Mouse (Mus musculus): ENCODE results near the gene Runx1.

Gene Runx1

DNA sequence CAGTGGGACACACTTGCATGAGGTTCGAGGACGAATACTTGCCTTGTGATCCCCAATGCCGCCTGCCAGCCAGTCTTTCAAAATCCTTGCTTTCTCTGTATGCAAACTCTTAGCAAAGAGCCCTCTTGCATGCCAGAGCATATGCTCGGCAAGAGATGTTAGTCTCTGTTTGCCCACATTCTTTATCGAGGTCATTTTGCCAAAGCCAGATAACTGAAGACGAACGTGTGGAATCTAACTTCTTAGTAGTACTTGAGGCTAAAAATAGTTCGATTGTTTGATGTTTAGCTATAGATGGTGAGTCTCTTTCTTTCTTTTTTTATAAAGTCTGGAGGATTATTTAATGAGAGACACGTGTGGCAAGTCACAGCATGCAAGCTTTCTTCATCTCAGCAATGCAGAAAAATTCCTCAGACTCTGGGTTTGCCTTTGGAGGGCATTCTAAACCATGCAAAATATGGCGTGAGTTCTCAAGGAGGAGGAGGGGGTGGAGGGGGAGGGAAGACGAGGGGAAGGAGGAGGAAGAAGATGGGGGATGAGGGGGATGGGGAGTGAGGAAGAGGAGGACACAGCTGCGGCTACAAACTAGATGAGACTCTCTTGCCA, 81.7 kb downstream of the Runx1 start:
- DNase-seq (ENCODE audit: low spot score): no peak

DNA sequence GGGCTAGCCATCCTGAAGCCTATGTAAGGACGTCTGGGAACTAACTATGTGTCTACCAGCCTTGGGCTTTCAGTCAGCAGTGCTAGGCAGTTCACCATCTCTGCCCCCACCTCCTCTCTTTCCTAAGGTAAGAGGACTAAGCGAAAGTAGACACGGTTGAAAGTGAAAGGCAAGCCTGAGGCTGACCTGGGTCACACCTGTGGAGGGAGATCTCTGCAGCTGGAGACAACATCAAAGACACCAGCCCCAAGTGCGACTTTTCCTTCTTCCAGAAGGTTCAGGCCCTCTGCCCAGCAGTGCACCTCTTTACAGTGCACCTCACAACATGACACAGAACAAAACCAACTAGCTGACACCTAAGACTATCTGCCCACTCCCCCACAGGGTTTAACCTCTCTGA, 82.2 kb downstream of the Runx1 start:
- DNase-seq (ENCODE audit: low spot score): no peak

DNA sequence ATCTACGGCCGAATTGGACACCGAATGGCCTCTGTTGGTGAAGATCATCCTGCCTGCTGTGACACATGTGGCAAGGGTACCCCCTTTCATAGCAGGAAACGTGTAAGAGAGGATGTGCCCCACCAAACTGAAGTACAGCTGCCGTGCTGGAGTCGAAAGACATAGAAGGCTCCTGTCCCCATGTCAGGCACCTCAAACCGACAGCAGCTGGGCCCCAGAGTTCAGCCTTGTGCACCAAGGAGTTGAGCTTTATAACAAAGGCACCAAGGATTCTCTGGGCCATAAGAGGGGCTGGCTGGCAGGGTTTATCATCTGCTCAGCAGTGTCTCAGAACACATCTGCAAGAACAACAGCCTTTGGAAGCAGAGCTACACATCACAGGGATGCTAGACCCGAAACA, 84.6 kb downstream of the Runx1 start:
- DNase-seq (ENCODE audit: low spot score): no peak

DNA sequence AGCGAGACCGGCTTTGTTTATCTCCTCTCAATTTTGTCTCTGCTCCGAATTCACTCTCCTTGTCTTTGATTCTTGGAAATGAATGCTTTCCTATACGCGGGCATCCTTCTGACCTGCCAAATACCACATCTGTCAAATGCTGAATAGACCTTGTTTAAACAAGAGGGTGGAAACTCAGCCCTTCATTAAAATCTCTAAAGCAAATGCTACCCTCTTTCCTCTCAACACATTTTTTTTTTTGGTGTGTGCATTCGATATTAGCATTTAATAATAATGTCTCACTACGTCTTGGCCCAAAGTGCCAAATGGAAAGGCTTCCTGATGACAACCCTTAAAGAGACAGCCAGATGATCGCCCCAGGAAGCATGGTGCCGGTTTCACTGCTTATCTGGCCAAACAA, 85.4 kb downstream of the Runx1 start:
- DNase-seq (ENCODE audit: low spot score): no peak

DNA sequence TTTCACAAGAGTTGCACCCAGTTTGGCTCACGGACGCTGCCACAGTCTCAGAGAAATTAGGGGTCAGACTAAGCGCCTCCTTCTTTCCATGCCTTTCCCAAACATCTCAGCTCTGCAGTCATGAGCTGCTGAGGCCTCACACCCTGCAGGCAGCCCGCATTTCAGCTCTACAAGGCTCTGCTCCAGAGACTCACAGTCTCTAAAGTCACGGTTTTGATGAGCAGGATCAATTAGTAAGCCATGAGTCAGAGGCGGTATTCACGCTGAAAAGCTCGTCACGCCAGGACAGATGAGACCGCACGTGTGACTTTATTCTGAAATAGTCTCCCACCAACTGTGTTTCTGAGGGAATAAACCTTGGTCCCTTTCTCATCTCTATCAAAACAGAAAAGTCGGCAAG, 86.0 kb downstream of the Runx1 start:
- no peak for DNase-seq (ENCODE audit: low spot score)

DNA sequence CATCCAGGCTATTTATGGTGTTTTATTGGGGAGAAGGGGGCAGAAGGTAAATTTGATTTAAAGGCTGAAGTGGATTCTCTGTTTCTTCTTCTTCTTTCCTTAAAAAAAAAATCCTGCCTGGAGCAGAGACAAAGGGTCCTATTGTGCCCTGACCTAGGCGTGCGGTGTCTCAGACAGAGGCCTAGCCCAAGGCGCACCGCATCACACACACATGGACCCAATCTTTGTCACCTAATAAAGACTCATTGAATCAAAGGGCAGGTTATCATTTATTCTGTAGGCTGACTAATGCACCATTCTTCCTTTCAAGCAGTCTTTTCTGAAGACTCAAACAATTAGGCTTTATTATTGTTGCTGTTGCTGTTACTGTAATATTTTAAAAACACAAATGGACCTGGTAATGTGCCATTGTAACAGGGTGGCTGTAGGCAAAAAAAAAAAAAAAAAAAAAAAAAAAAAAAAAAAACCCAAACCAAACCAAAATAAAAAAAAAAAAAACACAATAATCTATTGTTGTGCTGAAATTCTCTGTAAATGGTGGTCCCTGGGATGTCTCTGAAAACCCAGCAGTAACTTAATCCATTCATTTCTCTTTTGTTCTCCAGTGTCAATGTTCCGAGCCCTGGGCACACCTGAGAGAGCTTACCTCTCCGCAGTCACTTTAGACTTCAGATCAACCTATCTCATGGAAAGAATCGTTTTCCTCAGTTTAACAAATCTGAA, 86.7 kb downstream of the Runx1 start:
- no peak for DNase-seq (ENCODE audit: low spot score)

DNA sequence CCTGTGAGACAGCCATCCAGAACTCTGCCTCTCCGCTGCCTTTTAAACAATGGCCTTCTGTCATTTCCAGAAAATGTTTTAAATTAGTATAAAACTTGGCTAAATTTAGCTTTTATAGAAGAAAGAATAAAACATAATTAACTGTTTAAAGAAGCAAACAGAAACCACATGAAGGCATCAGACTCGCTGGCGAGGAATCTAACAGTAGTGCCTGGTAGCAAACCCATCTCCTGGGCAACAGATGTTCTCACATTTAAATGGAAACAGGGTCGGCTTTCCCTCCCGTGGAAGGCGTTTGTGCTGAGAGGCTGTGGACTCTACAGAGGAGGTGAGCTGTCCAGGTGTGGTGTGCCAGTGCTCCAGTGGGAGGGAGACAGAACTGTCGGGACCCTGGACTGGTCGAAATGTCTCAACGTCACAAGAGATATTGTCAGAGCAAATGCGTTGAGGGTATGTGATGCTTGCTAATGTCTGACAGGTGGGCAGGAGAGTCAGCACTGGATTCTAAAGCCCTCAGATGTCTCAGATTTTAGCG, 87.4 kb downstream of the Runx1 start:
- no peak for DNase-seq (ENCODE audit: low spot score)

DNA sequence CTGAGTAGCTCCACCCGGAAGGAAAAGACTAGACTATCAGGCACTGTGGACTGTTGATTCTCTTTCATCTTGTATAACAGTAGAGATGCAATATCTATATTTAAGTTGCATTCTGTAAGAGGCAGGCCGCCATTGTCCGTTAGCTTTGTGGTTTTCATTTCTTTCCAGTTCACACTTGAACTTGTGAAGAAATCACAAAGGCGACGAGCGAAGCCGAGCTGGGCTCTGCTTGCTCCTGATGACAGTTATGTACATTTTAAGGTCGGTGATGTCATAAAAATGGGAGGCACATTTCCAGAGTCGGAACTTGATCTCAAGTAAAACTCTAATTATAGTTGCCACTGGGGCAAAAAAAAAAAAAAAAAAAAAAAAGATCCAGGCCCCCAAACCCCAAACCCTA, 99.1 kb downstream of the Runx1 start:
- no peak for DNase-seq (ENCODE audit: low spot score)

DNA sequence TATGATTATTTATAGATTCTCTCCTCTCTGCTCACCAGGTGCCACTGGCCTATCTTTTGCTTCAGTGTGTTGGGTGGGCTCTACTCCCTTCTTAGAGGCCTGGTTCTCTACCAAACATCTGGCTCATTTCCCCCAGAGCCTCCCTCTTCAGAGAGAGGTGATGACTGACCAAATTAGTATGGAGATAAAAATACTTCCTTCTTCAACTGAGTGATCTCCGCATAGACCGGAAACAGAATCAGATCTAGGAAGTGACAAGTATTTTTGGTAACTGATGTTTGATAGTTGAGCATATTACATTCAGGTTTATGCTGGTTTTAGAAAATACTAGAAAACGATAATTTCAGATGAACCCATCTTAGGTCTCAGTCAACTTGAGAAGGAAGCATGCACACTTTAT, 101.4 kb downstream of the Runx1 start:
- DNase-seq (ENCODE audit: low spot score): no peak

DNA sequence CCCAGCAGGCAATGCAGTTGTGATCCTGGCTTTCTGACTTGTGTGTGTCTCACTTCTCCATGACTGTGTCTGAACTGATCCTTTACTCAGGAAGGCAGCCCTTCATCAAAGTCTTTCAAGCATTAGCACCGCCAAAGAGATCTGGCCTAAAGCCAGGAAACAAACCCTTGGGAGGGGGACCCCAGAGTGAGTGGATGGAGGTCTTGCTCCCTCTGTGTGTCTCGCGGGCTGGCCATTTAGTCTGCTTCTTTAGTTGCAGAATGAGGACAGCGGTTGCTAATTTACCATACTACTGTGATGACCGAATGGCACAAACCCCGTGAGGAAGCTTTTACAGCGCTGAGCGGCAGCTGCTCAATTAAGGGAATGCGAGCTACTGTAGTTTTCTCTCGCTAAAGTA, 105.3 kb downstream of the Runx1 start:
- no peak for DNase-seq (ENCODE audit: low spot score)

DNA sequence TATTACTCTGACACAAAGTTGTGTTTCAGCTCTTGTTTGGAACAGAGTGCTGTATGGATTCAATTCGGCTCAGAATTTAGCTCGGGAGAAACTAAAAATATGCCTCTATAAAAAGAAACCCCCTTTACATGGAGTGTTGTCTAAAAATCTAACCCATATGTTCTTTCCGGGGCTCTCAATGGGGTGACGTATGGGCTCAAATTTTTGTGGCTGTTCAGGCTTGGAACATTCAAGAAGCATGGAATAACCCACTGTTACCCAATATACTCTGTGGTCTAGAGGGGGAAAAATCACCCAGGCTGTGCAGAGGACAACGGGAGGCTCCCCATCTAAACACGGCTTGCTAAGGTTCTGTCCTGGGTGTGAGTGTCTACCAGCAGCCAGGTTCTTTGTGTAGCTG, 106.2 kb downstream of the Runx1 start:
- no peak for DNase-seq (ENCODE audit: low spot score)

DNA sequence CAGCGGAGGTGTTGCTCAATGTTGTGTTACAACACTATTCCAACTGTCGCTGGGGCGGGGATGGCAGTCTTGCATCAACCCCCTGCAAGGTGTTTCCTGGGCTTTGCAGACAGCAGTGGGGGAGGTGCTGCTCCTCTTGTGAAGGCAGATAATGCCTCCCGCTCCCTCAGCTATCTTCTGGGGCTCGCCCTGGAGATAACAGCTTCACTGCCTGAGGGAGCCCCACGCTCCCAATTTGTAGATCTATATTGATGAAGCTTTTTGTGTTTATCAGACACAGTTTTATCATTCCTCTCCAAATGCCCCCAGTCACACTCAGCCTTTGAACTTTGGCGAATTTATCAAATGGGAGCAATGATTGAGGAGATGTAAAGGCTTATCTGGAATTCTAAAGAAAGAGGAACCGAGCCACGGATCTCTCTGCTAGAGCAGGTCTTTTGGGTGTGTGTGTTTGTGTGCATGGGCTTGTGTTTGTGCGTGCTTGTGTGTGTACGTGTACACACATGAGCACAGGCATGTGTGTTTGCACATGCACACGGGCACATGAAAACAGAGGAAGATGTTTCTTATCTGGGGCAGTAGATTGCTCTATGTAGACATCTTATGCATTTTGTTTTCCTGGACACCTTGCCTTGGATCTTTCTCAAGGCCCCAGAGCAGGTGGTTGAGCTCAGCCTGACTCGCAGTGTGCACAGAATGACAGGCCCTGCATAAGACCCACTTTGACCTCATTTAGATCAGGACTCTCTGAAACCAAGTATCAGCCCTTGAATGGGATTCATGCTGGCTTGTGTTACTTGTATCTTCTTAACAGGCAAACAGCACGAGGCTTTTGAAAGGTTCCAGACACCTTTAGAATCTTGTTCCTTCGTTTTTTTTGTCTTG, 110.1 kb downstream of the Runx1 start:
- DNase-seq (ENCODE audit: low spot score): no peak

DNA sequence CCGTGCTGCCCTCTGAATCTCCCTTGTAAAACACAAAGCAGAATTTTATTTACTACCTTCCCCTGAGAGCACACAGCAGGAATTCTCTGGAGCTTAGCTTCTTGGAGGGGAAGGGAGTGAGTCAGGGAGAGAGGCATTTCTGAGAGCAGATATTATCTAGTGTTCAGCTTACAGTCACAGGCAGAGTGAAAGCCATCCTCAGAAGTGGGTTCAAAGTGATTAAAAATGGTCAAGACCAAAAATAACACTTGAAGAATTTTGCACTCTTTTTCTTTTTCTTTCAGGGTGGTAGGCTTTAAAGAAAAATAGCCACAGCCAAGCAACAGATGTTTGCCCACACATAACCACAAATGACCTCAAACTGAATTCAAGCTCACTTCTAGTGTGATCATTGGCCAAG, 115.8 kb downstream of the Runx1 start:
- DNase-seq (ENCODE audit: low spot score): no peak

DNA sequence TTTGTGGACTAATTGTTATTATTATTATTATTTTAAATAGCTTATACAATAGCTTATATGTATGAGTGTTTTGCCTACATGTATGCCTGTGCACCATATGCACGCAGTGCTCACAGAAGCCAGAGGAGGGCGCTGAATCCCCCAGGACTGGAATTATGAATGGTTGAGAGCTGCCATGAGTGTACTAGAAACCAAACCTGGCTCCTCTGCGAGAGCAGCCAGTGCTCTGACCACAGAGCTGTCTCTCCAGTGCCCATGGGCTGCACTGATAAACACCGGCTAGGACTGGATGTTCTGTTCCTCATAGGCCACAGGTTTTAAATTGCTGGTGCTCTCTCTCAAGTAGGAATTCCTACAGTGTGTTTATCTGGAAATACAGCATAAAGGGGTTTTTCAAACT, 117.2 kb downstream of the Runx1 start:
- DNase-seq (ENCODE audit: low spot score): no peak

DNA sequence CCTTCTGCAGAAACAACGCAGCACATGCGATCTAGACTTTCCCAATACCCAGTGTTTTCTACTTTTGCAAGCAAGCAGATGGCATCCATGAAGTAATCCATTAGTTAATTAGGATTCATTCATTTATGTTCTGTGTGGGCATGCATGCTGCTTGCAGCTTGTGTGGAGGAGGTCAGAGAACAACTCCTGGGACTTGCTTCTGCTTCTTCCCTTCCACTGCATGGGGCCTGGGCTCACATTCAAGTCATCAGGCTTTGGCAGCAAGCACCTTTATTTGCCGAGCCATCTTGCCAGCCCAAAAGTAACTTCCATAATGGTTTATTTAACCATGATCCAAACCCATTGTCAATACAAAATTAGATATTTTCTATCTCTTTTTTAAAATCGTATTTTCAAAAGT, 118.2 kb downstream of the Runx1 start:
- DNase-seq (ENCODE audit: low spot score): no peak

DNA sequence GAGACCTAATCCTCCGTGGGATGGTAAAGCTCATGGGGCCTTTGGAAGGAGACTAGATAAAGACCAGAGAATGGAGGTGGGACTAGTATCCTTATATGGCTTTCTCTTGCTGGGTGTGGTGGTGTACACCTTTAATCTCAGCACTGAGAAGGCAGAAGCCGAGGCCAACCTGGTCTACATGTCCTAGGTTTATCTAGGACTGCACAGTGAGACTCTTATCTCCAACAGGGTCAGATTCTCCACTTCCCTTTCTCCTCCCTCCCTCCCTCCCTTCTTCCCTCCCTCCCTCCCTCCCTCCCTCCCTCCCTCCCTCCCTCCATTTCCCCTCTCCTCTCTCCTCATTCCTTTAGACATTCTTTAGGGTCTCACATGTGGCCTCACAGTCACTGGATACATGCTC, 118.8 kb downstream of the Runx1 start:
- DNase-seq (ENCODE audit: low spot score): no peak

DNA sequence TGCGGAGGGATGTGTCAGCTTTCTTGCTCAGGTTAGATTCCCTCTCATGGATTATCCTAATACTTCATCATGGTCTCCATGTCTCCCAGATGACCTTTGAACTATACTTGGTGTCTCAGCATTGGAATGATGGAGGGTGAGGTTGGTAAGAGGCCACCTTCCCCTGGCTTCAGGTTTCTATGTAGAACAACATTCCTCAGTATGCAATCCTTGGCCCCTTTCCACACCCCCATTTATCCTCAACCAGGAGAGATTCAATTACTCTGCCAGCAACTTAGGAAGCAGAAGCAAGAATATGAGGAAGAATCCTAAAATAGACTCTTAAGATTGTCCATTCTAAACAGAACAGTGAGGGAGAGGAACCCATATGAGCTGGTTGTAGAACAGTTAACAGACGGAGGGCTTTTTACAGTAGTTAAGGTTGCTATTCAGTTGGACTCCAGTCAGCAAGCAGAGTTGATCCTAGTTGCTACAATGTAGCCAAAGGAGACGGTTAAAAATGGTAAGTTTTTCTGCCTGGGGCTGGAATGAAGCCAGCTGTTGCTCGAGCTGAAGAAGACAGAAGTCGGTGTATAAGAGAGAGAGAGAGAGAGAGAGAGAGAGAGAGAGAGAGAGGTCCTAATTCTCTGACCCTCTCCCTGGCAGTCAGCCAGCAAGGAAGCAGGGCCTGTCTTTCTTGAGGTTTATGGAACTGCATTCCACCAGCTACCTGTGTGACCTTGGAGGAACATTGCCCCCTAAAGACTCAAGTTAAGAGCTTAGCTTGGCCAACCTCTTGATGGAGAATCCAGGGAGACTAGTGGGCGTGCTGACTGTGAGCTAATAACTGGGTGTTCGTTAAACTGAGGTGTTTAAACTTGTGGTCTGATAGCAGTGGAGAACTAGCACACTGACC, 120.1 kb downstream of the Runx1 start:
- DNase-seq (ENCODE audit: low spot score): no peak

DNA sequence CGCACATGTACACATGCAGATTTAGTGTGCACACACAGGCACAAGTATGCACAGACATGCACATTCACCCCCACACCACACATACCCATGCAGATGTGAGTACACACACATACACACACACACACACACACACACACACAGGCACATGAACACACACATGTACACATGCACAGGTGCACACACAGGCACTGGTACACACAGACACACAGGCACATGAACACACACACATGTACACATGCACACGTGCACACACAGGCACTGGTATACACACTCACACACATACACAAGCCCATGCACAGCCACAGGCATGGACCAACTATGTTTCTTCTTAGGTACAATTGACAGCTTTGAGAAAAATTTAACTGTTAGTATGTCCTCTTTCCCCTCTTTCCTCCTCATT, 122.1 kb downstream of the Runx1 start:
- DNase-seq (ENCODE audit: low spot score): no peak

DNA sequence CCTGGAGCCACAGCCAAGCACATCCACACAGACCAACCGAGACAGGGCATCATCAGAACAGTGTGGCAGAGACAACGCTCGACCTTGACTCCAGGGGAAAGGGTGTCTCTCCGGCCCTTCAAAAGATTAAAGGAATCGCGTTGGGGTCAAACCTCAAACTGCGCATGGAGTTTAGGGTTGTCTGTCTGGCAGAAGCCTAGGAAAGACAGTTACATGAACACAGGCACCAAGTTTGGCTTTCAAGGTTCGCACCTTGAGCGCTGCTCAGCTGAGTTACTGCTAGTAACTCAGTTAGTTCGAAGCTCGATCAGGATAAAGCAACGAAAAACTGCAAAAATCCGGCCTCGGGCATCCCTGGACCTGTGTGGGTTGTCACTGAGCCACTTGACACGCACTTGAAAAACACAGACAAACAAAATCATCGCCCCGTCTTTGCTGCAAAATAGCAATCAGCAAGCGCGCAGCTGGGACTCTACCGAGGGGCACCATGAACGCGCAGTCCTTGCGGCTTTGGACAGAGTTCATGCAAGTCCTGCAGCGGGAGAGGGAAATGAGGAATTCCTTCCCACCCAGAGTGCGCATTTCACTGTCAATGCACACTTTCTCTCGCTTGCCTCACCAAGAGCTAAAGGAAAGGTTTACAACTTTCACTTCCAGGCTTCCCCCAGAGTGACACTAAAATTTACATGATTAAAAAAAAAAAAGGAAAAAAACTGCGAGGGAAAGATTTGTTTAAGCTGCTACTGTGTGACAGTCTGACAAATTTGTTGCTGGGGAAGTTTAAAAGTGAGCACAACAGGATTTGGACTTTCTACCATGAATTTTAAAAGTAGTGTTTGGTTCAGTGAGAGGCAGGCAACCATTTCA, 126.2 kb downstream of the Runx1 start:
- no peak for DNase-seq (ENCODE audit: low spot score)

DNA sequence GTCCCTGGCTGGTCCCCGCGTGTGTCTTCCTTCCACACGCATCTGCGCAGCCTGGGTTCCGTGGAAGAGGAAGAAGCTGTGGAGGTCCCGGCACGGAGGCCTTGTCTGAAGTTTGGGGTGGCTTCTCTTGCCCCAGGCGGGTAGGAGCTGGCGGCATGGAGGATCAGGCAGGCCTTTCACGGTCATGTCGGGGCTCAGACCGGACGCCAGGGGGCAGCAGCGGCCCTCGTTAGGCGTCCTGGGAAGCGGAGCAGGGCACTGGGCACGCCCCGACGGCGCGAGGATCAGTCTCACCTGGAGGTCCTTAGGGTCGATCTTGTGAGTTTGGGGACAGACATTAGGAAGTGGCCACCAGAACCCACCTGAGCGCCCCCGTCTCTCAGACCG, 127.3 kb downstream of the Runx1 start:
- DNase-seq (ENCODE audit: low spot score): peak; percentile 90

Data from ovary, postnatal 10 days (tissue).